Mouse (Mus musculus) urinary bladder, postnatal 36 days (tissue): ENCODE measurements at regions not wholly inside any gene's neighbourhood (a gene's known extent, or its start where the extent isn't known, plus 50 kb on each side); places are given as distances from the start of the nearest gene placed in this dataset.

Source experiments
- DNase-seq, 2 experiments: peaks; one replicate each; pipeline ENCODE4 v3.0.0; 2022; ENCODE audit warnings: low spot score in 2 of 2, mixed read lengths in 1 of 2

- no peak for DNase-seq
Observed at GRCm38 (mm10) chr13:52361177-52361846, 169.8 kb downstream of the Diras2 start.

GRCm38 (mm10) chr13:52362266-52362665, 168.8 kb downstream of the Diras2 start:
- no peak for DNase-seq

- no peak for DNase-seq
Observed at GRCm38 (mm10) chr13:52369851-52370250, 161.2 kb downstream of the Diras2 start.

GRCm38 (mm10) chr13:52371986-52372385, 159.1 kb downstream of the Diras2 start:
- DNase-seq = no peak

GRCm38 (mm10) chr13:52374781-52375180, 156.3 kb downstream of the Diras2 start:
- DNase-seq = no peak

GRCm38 (mm10) chr13:52378236-52378635, 152.8 kb downstream of the Diras2 start:
- no peak for DNase-seq

GRCm38 (mm10) chr13:52389271-52389670, 141.8 kb downstream of the Diras2 start:
- no peak for DNase-seq

- DNase-seq = no peak
Observed at GRCm38 (mm10) chr13:52395786-52396185, 135.3 kb downstream of the Diras2 start.

GRCm38 (mm10) chr13:52398344-52398743, 132.7 kb downstream of the Diras2 start:
- DNase-seq = no peak

- DNase-seq = no peak
Observed at GRCm38 (mm10) chr13:52399143-52399542, 131.9 kb downstream of the Diras2 start.

GRCm38 (mm10) chr13:52403805-52404204, 127.3 kb downstream of the Diras2 start:
- no peak for DNase-seq

GRCm38 (mm10) chr13:52416301-52416700, 114.8 kb downstream of the Diras2 start:
- DNase-seq = no peak

GRCm38 (mm10) chr13:52422456-52422855, 108.6 kb downstream of the Diras2 start:
- no peak for DNase-seq

- no peak for DNase-seq
Observed at GRCm38 (mm10) chr13:52428527-52428926, 102.6 kb downstream of the Diras2 start.

- no peak for DNase-seq
Observed at GRCm38 (mm10) chr13:52436756-52437155, 94.3 kb downstream of the Diras2 start.

- no peak for DNase-seq
Observed at GRCm38 (mm10) chr13:52445513-52445912, 85.6 kb downstream of the Diras2 start.

GRCm38 (mm10) chr13:52448902-52449301, 82.2 kb downstream of the Diras2 start:
- DNase-seq = no peak

- no peak for DNase-seq
Observed at GRCm38 (mm10) chr13:52451486-52451885, 79.6 kb downstream of the Diras2 start.

GRCm38 (mm10) chr13:52452291-52452690, 78.8 kb downstream of the Diras2 start:
- DNase-seq = no peak
